In genomic region chr17:78261684-78262083, GRCm38 (mm10) we compare ENCODE assay signal across 19 mouse cellular contexts.
"Had no signal": no experiment of that assay in that cellular context is flagged by ENCODE, and none has a peak within 500 bp of the region (broad histone marks: within the 10 kb centered on the region; RNA-seq: fewer than 3 reads in every experiment).

No protein-coding gene starts in this region.

- H3K27me3 ChIP-seq: limb, embryonic 13.5 days; liver, embryonic 12.5 days; liver, embryonic 15.5 days; midbrain, embryonic 12.5 days; midbrain, embryonic 15.5 days; neural tube, embryonic 12.5 days; neural tube, embryonic 15.5 days had no signal

- H3K9me3 ChIP-seq: limb, embryonic 10.5 days; limb, embryonic 13.5 days; liver, embryonic 12.5 days; liver, embryonic 15.5 days; midbrain, embryonic 12.5 days; midbrain, embryonic 15.5 days; neural tube, embryonic 12.5 days; neural tube, embryonic 15.5 days had no signal

- DNase-seq: kidney, adult 18-20 months; kidney, adult 9 months; kidney, postnatal 14 days; kidney, postnatal 4 days; liver; lung, postnatal 10 days; right cerebral cortex, postnatal 25 days; spleen, adult 18-20 months; thymus, adult 18-20 months; thymus, postnatal 36 days had no signal

- H3K36me3 ChIP-seq: limb, embryonic 10.5 days; limb, embryonic 13.5 days; liver, embryonic 12.5 days; liver, embryonic 15.5 days; midbrain, embryonic 12.5 days; midbrain, embryonic 15.5 days; neural tube, embryonic 12.5 days; neural tube, embryonic 15.5 days had no signal

- H3K27ac ChIP-seq: limb, embryonic 10.5 days; limb, embryonic 13.5 days; liver, embryonic 12.5 days; liver, embryonic 15.5 days; macrophage; midbrain, embryonic 12.5 days; midbrain, embryonic 15.5 days; neural tube, embryonic 12.5 days; neural tube, embryonic 15.5 days had no signal

- H3K9ac ChIP-seq: limb, embryonic 13.5 days; liver, embryonic 12.5 days; liver, embryonic 15.5 days; midbrain, embryonic 12.5 days; midbrain, embryonic 15.5 days; neural tube, embryonic 12.5 days; neural tube, embryonic 15.5 days had no signal

- H3K4me3 ChIP-seq: limb, embryonic 10.5 days; limb, embryonic 13.5 days; liver, embryonic 12.5 days; liver, embryonic 15.5 days; midbrain, embryonic 12.5 days; midbrain, embryonic 15.5 days; neural tube, embryonic 12.5 days; neural tube, embryonic 15.5 days had no signal

- H3K4me1 ChIP-seq: liver, embryonic 15.5 days; midbrain, embryonic 12.5 days; neural tube, embryonic 12.5 days had no signal

- ATAC-seq: liver, embryonic 12.5 days; midbrain, embryonic 15.5 days had no signal

- H3K4me2 ChIP-seq: limb, embryonic 13.5 days; liver, embryonic 12.5 days; liver, embryonic 15.5 days; midbrain, embryonic 12.5 days; midbrain, embryonic 15.5 days; neural tube, embryonic 12.5 days; neural tube, embryonic 15.5 days had no signal
